Mouse (Mus musculus): ENCODE results near the gene Erc1. TPM values are rescaled to one million over a fixed set of nuclear protein-coding genes. Genes with fewer than 3 reads are reported as not detected.

Gene Erc1
- polyA plus RNA-seq, 1 experiment from 2014 or later, result 34.9 TPM

- Histone ChIP-seq H3K9ac (no peak overlapping the region), H3K9me3 (no peaks in the 10 kb centered on the region), H3K27ac (no peak overlapping the region), H3K4me3 (replicated peaks) (no peak overlapping the region), H3K4me1 (no peaks in the 10 kb centered on the region), H3K36me3 (replicated peaks) (no peaks in the 10 kb centered on the region), H3K27me3 (no peaks in the 10 kb centered on the region), H3K4me2 (no peak overlapping the region)
- WGBS, result 85% methylated on average over 2 of the region's 2 CpGs
- no peak for ATAC-seq (ENCODE audit: low FRiP score)
Observed at GRCm38 (mm10) chr6:119635629-119636028, 212.3 kb downstream of the Erc1 start.

- Histone ChIP-seq H3K4me2 (no peak overlapping the region), H3K4me3 (replicated peaks) (no peak overlapping the region), H3K27me3 (no peaks in the 10 kb centered on the region), H3K27ac (no peak overlapping the region), H3K9me3 (no peaks in the 10 kb centered on the region), H3K36me3 (replicated peaks) (0 out of 2 replicates have a peak, but pooled peaks cover 10% of the 10 kb centered on the region), H3K9ac (no peak overlapping the region), H3K4me1 (no peaks in the 10 kb centered on the region)
- no peak for ATAC-seq (ENCODE audit: low FRiP score)
- whole genome bisulfite sequencing, result 82% methylated on average over 3 of the region's 3 CpGs
Observed at GRCm38 (mm10) chr6:119630622-119631021, 217.3 kb downstream of the Erc1 start.

DNA sequence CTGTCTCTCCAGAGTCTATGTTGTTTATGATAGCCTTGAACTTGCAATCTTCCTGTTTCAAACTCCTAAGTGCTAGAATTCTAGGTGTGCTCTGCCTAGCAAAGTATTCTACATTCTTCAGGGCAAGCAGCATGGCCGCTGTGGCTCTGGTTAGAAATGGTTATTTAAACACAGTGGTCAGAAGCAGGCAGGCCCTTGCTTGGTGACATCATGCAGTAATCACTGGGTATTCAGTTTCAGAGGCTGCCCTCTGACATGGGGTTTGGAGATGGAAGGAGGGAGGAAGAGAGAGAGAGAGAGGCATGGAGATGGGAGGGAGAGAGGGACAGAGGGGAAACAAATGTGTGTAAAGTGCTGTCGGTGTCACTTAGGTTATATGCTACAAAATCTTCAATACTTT lies 246.6 kb downstream of the Erc1 start:
- Histone ChIP-seq H3K4me1 (no peaks in the 10 kb centered on the region), H3K9me3 (no peaks in the 10 kb centered on the region), H3K4me3 (replicated peaks) (no peak overlapping the region), H3K27me3 (no peaks in the 10 kb centered on the region), H3K36me3 (replicated peaks) (no peaks in the 10 kb centered on the region), H3K9ac (no peak overlapping the region), H3K4me2 (no peak overlapping the region), H3K27ac (no peak overlapping the region)
- WGBS, result 86% methylated on average over 2 of the region's 2 CpGs
- ATAC-seq (ENCODE audit: low FRiP score), result no peak

- 95% methylated on average over 4 of the region's 4 CpGs for WGBS
- Histone ChIP-seq H3K27me3 (no peaks in the 10 kb centered on the region), H3K36me3 (replicated peaks) (0 out of 2 replicates have a peak, but pooled peaks cover 3% of the 10 kb centered on the region), H3K4me1 (no peaks in the 10 kb centered on the region), H3K27ac (no peak overlapping the region), H3K9me3 (no peaks in the 10 kb centered on the region), H3K4me2 (no peak overlapping the region), H3K4me3 (replicated peaks) (no peak overlapping the region), H3K9ac (no peak overlapping the region)
- ATAC-seq (ENCODE audit: low FRiP score), result no peak
Observed at GRCm38 (mm10) chr6:119595440-119595839, 252.5 kb downstream of the Erc1 start.

DNA sequence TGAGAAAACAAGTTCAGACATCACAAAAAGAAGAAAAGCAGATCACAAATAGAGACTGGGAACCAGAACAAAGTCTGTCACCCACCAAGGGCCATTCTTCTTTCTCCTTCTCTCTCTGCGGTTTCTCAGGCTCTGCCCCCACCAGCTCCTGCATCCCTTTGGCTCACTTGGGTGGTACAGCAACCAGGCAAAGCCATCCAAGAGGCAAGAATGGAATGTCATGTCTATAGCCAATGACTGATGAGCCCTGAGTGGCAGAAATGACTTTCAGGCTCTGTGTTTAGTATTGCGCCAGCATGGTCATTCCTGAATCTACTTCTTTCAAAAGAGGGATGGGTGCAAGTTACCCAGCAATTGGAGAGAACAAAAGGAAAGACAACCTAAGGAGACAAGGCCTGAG lies 257.1 kb downstream of the Erc1 start:
- no peaks in the 10 kb centered on the region for H3K9me3 ChIP-seq
- no peaks in the 10 kb centered on the region for H3K27me3 ChIP-seq
- 0 out of 2 replicates have a peak, but pooled peaks cover 3% of the 10 kb centered on the region for H3K36me3 ChIP-seq (replicated peaks)
- no peak overlapping the region for H3K9ac ChIP-seq
- 85% methylated on average over 2 of the region's 2 CpGs for WGBS
- no peak for ATAC-seq (ENCODE audit: low FRiP score)
- H3K4me3 ChIP-seq (replicated peaks), result no peak overlapping the region
- no peak overlapping the region for H3K4me2 ChIP-seq
- no peak overlapping the region for H3K27ac ChIP-seq
- H3K4me1 ChIP-seq, result peaks cover 7% of the 10 kb centered on the region

DNA sequence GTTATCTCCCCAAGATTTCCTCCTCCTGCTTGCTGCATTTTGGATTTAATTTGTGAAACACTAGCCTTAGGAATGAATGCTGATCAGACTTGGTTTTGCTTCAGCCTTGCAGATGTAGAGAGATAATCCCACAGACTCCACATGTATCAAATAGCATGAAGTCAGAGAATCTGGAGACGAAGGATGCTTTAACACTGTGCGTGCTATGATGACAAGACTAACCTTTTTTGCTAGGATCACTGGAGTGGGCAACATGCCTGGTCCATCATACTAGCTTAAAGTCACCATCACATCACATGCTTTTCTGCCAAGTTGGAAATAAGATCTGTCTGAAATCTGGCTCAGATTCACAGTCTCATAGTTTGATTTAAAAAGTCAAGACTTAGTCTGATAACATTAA lies 260.1 kb downstream of the Erc1 start:
- WGBS, result 91% methylated on average over 2 of the region's 2 CpGs
- Histone ChIP-seq H3K4me1 (peaks cover 11% of the 10 kb centered on the region), H3K4me3 (replicated peaks) (no peak overlapping the region), H3K27ac (no peak overlapping the region), H3K9me3 (no peaks in the 10 kb centered on the region), H3K4me2 (no peak overlapping the region), H3K36me3 (replicated peaks) (no peaks in the 10 kb centered on the region), H3K27me3 (no peaks in the 10 kb centered on the region), H3K9ac (no peak overlapping the region)
- no peak for ATAC-seq (ENCODE audit: low FRiP score)

GRCm38 (mm10) chr6:119587454-119587853 lies 260.5 kb downstream of the Erc1 start:
- Histone ChIP-seq H3K27me3 (no peaks in the 10 kb centered on the region), H3K4me1 (peaks cover 11% of the 10 kb centered on the region), H3K36me3 (replicated peaks) (no peaks in the 10 kb centered on the region), H3K9me3 (no peaks in the 10 kb centered on the region), H3K9ac (no peak overlapping the region), H3K27ac (no peak overlapping the region), H3K4me2 (no peak overlapping the region), H3K4me3 (replicated peaks) (no peak overlapping the region)
- no peak for ATAC-seq (ENCODE audit: low FRiP score)

DNA sequence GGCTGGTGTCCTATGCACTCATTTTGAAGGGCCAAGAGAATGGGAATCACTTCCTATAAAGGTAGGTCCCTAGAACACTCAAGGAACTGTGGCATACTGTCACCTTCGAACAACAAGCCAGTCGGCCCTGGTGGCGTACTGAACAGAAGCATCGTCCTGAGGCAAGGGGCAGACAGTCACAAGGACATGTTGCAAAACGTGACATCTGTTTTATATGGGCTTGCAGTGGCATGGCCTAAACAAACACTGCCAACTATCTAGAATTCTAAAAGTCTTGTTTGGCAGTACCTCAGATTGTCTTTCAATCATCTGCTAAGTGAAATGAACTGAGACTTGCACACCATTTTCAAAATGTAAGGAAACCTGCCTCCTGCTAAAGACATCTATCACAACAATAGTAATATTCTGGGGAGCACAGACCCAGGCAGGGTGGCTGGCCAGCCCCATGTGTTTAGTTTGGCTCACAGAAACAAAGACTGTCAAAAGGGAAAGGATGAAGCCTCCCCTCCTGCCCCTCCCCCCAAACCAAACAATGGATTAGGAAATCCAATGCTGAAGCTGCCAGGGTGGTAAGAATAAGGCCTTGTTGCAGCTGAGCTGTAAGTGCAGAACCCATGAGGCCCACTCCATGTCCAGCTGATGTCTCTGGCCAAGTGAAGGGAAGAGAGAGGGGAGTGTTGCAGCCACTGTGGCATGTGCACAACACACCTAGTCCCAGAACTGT lies 262.2 kb downstream of the Erc1 start:
- H3K36me3 ChIP-seq (replicated peaks), result no peaks in the 10 kb centered on the region
- no peak overlapping the region for H3K4me3 ChIP-seq (replicated peaks)
- H3K27me3 ChIP-seq, result no peaks in the 10 kb centered on the region
- H3K4me1 ChIP-seq, result peaks cover 11% of the 10 kb centered on the region
- H3K9me3 ChIP-seq, result no peaks in the 10 kb centered on the region
- no peak overlapping the region for H3K9ac ChIP-seq
- no peak overlapping the region for H3K4me2 ChIP-seq
- no peak for ATAC-seq (ENCODE audit: low FRiP score)
- 76% methylated on average over 5 of the region's 5 CpGs for WGBS
- no peak overlapping the region for H3K27ac ChIP-seq

- no peaks in the 10 kb centered on the region for H3K9me3 ChIP-seq
- ATAC-seq (ENCODE audit: low FRiP score), result no peak
- no peak overlapping the region for H3K4me3 ChIP-seq (replicated peaks)
- no peaks in the 10 kb centered on the region for H3K27me3 ChIP-seq
- H3K27ac ChIP-seq, result no peak overlapping the region
- H3K4me1 ChIP-seq, result peaks cover 11% of the 10 kb centered on the region
- no peak overlapping the region for H3K9ac ChIP-seq
- no peak overlapping the region for H3K4me2 ChIP-seq
- no peaks in the 10 kb centered on the region for H3K36me3 ChIP-seq (replicated peaks)
- 73% methylated on average over 1 of the region's 1 CpGs for WGBS
Observed at GRCm38 (mm10) chr6:119584061-119584460, 263.9 kb downstream of the Erc1 start.

GRCm38 (mm10) chr6:119583165-119583564 lies 264.8 kb downstream of the Erc1 start:
- ATAC-seq (ENCODE audit: low FRiP score), result no peak
- Histone ChIP-seq H3K9me3 (no peaks in the 10 kb centered on the region), H3K36me3 (replicated peaks) (no peaks in the 10 kb centered on the region), H3K27me3 (no peaks in the 10 kb centered on the region), H3K27ac (no peak overlapping the region), H3K4me3 (replicated peaks) (no peak overlapping the region), H3K4me1 (peaks cover 11% of the 10 kb centered on the region), H3K4me2 (no peak overlapping the region), H3K9ac (no peak overlapping the region)
- 95% methylated on average over 5 of the region's 5 CpGs for WGBS

- Histone ChIP-seq H3K36me3 (replicated peaks) (peaks cover 39% of the 10 kb centered on the region), H3K4me2 (no peak overlapping the region), H3K27ac (no peak overlapping the region), H3K9me3 (no peaks in the 10 kb centered on the region), H3K4me3 (replicated peaks) (no peak overlapping the region), H3K27me3 (no peaks in the 10 kb centered on the region), H3K9ac (no peak overlapping the region), H3K4me1 (no peaks in the 10 kb centered on the region)
- ATAC-seq (ENCODE audit: low FRiP score), result no peak
- WGBS, result 94% methylated on average over 4 of the region's 4 CpGs
Observed at GRCm38 (mm10) chr6:119576706-119577105, 271.3 kb downstream of the Erc1 start.

GRCm38 (mm10) chr6:119575331-119575730 lies 272.6 kb downstream of the Erc1 start:
- Histone ChIP-seq H3K27me3 (no peaks in the 10 kb centered on the region), H3K9ac (no peak overlapping the region), H3K4me1 (no peaks in the 10 kb centered on the region), H3K9me3 (no peaks in the 10 kb centered on the region), H3K36me3 (replicated peaks) (peaks cover 39% of the 10 kb centered on the region), H3K4me3 (replicated peaks) (no peak overlapping the region), H3K27ac (no peak overlapping the region), H3K4me2 (no peak overlapping the region)
- 96% methylated on average over 12 of the region's 12 CpGs for WGBS
- ATAC-seq (ENCODE audit: low FRiP score), result no peak

DNA sequence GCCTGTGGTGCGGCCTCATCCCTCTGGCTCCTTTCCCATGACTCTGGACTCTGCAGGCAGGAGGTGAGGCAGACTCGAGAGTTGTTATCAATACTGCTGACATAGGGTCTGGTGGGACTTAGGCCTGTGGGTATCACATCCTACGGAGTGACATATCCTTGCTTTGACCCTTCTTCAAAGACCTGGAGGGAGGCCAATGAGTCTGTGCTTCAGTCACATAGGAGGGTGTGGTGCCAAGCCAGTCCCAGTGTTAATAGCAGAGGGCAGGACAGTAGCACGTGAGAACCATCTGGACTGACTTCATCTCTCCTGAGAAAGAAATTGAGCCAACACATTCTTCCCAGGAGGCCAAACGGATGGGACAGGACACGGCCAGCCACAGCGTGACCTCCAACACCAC lies 275.7 kb downstream of the Erc1 start:
- WGBS, result 90% methylated on average over 7 of the region's 7 CpGs
- peaks cover 38% of the 10 kb centered on the region for H3K36me3 ChIP-seq (replicated peaks)
- no peaks in the 10 kb centered on the region for H3K27me3 ChIP-seq
- no peak overlapping the region for H3K4me3 ChIP-seq (replicated peaks)
- H3K9me3 ChIP-seq, result no peaks in the 10 kb centered on the region
- H3K4me2 ChIP-seq, result no peak overlapping the region
- no peak overlapping the region for H3K27ac ChIP-seq
- H3K9ac ChIP-seq, result no peak overlapping the region
- H3K4me1 ChIP-seq, result no peaks in the 10 kb centered on the region
- ATAC-seq (ENCODE audit: low FRiP score), result no peak
